Mouse (Mus musculus): ENCODE data around the gene Chil1. TPM values are rescaled to one million over a fixed set of nuclear protein-coding genes. Genes with fewer than 3 reads are reported as not detected.

Gene Chil1
- total RNA-seq (2021), result 10 to 100 TPM in 1 of 2 experiments, 1 to 10 TPM in 1; 9.1 to 11.6 TPM

DNA sequence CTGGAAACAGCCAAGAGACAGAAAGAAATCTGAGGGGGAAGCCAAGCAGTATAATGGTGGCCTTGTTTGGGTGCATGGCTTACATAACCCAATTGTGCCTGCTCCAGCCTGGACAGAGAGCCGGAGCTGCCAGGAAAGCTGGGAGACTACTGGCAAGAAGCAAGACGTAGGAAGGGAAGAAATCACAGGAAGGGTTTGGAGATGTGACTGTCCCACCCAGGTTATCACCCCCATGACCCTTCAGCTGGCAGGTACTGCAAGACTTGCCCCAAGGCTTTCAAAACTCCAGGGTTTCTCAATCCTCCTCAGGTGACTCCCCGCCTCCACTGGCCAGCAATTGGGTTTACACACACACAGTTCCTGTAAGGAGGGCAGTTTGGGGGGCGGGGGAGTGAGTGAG is at the start of gene Chil1:
Gene Chil1, plus strand, starts transcription at position 152 of the 400 bp plus-strand sequence.
- intact Hi-C loops (cut with DNase I), result no loop called here
- DNase-seq (ENCODE audit: low spot score in 2 of 2), result peak in 1 of 2 experiments; percentile 53

DNA sequence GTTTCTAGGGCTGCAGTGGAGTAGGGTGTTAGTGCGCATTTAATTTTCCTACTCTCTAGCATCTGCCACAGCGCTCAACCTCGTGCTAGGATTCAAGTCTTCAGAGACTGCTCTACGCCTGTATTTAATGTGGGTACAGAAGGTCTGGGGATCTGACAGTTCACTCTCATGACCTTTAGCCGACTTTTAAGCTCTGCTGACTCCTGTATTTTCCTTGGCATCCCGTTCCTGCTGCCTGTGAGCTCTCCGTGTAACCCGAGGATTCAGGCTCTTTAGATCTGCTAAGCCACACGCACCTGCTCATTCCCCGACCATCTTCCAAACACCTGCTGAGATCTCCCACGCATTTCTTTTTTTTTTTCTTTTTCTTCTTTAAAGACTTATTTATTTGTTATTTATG is 48.7 kb upstream of the Chil1 start:
- intact Hi-C loops (cut with DNase I), result no loop called here
- no peak for DNase-seq (ENCODE audit: low spot score in 2 of 2)

DNA sequence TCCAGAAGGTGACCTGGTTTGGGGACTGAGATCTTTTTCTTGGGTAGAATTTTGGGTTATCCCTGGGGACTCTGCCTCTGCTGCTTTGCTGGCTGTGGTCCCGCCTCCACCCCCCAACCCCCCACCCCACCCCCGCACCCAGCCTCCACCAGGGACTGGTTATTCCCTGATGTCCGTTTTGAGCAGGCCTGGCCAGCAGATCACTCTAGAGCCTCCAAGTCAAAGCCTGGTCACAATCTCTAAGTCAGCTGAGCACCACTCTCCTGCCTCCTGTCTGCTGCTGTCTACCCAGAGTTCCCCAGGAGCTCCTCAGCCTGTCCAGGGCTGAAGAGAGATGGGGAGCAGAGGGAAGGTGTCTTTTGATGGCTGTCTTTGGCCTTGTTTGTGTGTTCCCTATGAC is 45.6 kb upstream of the Chil1 start:
- intact Hi-C loops (cut with DNase I), result no loop called here
- no peak for DNase-seq (ENCODE audit: low spot score in 2 of 2)

GRCm38 (mm10) chr1:134138424-134138823 is 43.6 kb upstream of the Chil1 start:
- intact Hi-C loops (cut with DNase I), result no loop called here
- DNase-seq (ENCODE audit: low spot score in 2 of 2), result no peak

- DNase-seq (ENCODE audit: low spot score in 2 of 2), result no peak
- intact Hi-C loops (cut with DNase I), result no loop called here
Measured at GRCm38 (mm10) chr1:134142363-134142794, 39.6 kb upstream of the Chil1 start.

DNA sequence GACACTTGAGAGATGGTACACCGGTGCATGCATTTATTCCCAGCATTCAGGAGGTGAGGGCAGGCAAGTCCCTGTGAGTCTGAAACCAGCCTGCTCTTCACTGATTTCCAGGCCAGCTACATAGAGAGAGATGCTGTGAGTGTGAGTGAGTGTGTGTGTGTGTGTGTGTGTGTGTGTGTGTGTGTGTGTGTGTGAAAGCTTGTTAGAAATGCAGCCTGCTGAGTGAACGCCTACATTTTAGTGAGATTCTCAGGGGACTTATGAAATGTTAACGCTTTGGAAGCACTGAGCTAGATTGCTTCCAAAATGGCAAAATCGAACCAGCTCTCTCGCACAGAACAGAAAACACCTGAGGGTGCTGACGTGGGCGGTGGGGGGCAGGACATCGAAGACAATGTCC is 35.9 kb upstream of the Chil1 start:
- DNase-seq (ENCODE audit: low spot score in 2 of 2), result peak; percentile 60 to 82
- intact Hi-C loops (cut with DNase I), result no loop called here

- no peak for DNase-seq (ENCODE audit: low spot score in 2 of 2)
- intact Hi-C loops (cut with DNase I), result loop anchor here (2.0 kb wide), 2 partner anchors 47 to 173 kb away; no protein-coding TSS in a partner anchor
Measured at GRCm38 (mm10) chr1:134150076-134150475, 31.9 kb upstream of the Chil1 start.

DNA sequence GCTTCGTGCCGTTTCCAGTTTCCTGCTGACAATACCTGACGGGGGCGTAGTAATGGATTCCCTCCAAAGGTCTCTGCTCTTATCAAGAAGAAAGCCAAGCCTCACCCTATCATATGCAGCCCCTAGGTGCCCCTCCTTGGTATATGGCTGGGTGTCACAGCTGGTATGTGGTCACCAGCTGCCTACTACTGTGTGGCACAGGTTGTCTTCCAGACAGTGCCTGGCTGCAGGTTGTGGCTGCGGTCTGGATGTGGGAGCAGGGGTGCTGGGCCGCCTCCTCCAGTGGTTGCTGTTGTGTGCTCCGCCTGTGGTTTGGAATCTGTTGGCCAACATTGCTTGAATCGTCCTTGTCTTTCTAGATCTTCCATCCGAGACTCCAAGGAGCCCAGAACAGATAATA is 31.2 kb upstream of the Chil1 start:
- intact Hi-C loops (cut with DNase I), result loop anchor here (2.0 kb wide), 2 partner anchors 46 to 172 kb away; no protein-coding TSS in a partner anchor
- no peak for DNase-seq (ENCODE audit: low spot score in 2 of 2)

- DNase-seq (ENCODE audit: low spot score in 2 of 2), result peak; percentile 80 to 86
- intact Hi-C loops (cut with DNase I), result loop anchor here (2.0 kb wide), 3 partner anchors 45 to 181 kb away; partner anchors contain the start of gene Ppfia4
Measured at GRCm38 (mm10) chr1:134151655-134152412, 30.1 kb upstream of the Chil1 start.

DNA sequence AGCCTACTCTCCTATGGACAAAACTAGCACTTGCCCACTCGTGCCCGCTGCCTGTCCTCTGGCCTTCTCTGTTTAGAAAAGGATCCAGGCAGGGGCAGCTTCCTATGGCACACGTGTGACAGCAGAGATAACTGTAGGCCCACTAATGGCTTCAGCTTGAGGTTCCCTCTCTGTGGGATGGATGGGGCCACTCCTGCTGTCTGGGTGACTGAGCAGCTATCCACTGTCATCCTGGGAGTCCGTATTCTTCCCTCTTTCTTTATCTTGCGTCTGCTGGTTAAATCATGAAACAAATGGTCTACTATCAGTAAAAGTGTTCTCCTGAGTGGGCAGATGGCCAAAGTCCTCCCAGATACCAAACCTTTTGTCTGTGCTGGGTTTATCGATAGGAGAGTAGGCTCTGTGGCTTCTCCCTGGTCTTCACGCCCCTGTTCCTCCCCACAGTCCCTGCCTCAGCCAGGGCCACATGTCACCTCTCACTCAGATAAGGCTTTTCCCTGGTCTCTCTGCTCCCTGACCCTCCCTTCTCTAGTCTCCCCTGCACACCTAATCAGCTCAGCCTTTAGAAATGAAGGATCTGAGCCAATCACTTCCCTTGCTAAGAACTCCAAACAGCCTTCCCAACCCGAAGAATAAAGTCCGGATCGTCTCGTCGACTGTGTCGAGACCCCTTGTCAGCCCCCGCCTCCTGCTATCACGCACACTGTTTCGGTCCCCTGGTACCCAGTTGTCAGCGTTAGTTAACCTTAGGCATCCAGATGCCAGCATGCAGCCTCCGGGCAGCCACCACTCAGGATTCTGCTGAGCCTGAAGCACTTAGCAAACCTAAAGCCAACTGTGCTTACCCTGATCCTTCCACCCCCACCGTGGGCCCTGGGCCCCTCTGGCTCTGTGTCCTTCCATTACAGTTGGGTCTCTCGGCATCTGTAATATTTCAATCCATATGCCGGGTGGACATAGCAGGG is 29.1 kb upstream of the Chil1 start:
- no peak for DNase-seq (ENCODE audit: low spot score in 2 of 2)
- intact Hi-C loops (cut with DNase I), result loop anchor here (1.0 to 2.0 kb wide), 2 partner anchors 91 to 180 kb away; partner anchors contain the start of gene Ppfia4

GRCm38 (mm10) chr1:134154121-134154520 is 27.9 kb upstream of the Chil1 start:
- intact Hi-C loops (cut with DNase I), result no loop called here
- no peak for DNase-seq (ENCODE audit: low spot score in 2 of 2)

- intact Hi-C loops (cut with DNase I), result no loop called here
- DNase-seq (ENCODE audit: low spot score in 2 of 2), result no peak
Measured at GRCm38 (mm10) chr1:134154655-134155054, 27.3 kb upstream of the Chil1 start.

- intact Hi-C loops (cut with DNase I), result no loop called here
- no peak for DNase-seq (ENCODE audit: low spot score in 2 of 2)
Measured at GRCm38 (mm10) chr1:134160404-134160803, 21.6 kb upstream of the Chil1 start.

- intact Hi-C loops (cut with DNase I), result no loop called here
- no peak for DNase-seq (ENCODE audit: low spot score in 2 of 2)
Measured at GRCm38 (mm10) chr1:134161399-134161798, 20.6 kb upstream of the Chil1 start.

DNA sequence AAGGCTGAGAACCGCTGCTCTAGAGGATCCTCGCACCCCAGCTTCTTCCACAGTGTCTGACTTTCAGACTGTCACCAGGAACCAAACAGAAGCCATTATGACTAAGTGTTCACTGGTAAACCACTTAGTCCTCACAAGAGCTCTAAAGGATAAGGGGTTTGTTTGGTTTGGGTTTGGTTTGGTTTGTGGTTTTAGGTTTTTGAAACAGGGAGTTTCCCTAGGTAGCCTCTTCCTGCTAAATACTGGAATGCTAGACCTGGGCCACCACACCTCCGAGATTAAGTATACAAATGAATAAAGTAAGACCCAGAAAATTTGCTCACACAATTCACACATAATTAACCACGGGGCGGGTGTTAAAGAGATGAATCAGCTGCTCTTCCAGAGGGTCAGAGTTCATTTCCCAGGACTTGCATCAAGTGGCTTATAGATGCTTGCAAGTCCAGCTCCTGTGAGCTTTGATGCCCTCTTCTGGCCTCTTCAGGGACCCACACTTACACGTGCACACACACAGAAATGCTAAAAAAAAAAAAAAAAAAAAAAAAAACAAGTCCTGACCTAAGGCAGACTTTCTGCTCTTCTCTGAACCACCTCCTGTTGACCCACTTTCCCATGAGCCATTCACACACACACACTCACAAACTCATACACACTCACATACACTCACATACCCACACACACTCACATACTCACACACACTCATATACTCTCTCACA is 19.3 kb upstream of the Chil1 start:
- DNase-seq (ENCODE audit: low spot score in 2 of 2), result no peak
- intact Hi-C loops (cut with DNase I), result no loop called here

GRCm38 (mm10) chr1:134163476-134163875 is 18.5 kb upstream of the Chil1 start:
- intact Hi-C loops (cut with DNase I), result no loop called here
- DNase-seq (ENCODE audit: low spot score in 2 of 2), result no peak

DNA sequence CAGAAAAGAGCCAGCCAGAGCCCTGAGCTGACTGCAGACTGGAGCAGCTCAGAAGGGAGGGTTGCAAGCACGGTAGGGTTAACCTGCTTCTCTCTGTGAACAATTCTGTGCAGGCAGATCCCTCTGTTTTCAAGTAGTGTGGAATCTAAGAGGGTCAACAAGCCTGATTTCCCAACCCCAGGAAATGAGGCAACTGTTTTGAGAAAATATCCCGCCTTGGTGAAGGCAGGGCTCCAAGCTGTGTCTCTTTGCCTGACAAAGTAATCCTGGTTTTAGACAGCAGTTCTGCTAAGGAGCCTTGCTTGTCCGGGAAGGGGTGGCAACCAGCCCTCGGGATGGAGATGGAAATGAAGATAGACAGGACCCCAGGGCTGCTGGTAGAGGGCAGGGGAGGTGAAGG is 17.5 kb upstream of the Chil1 start:
- intact Hi-C loops (cut with DNase I), result no loop called here
- DNase-seq (ENCODE audit: low spot score in 2 of 2), result no peak

- intact Hi-C loops (cut with DNase I), result no loop called here
- DNase-seq (ENCODE audit: low spot score in 2 of 2), result no peak
Measured at GRCm38 (mm10) chr1:134166547-134166946, 15.4 kb upstream of the Chil1 start.

- intact Hi-C loops (cut with DNase I), result no loop called here
- DNase-seq (ENCODE audit: low spot score in 2 of 2), result peak in 1 of 2 experiments; percentile 76
Measured at GRCm38 (mm10) chr1:134167416-134168305, 14.3 kb upstream of the Chil1 start.
